Mouse (Mus musculus) ZHBTc4 (cell line): ENCODE measurements at regions not wholly inside any gene's neighbourhood (a gene's known extent, or its start where the extent isn't known, plus 50 kb on each side); places are given as distances from the start of the nearest gene placed in this dataset.

Experiments used
- DNase-seq: peaks from one replicate; pipeline ENCODE4 v3.0.0-alpha.2; 2011; ENCODE audit warnings: low read depth, low spot score

DNA sequence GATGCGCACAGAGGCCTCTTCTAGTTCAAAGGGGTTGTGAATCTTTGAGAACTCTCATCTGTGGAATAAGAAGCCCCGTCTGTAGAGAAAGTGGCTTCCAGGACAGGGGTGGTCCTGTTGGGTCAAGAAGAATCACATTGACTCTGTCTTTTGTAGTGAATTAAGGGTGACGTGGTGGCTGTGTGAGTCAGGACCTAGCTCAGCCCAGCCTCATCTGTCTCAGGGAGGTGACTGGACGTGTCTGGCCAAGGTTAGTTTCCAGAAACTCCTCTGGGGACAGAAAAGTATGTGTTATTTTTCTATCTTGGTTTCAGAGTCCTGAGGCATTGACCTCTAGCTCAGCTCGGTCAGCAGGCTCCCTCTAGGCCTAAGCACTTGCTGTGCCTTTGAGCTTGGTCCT is 73.3 kb upstream of the Lep start:
- no peak for DNase-seq

DNA sequence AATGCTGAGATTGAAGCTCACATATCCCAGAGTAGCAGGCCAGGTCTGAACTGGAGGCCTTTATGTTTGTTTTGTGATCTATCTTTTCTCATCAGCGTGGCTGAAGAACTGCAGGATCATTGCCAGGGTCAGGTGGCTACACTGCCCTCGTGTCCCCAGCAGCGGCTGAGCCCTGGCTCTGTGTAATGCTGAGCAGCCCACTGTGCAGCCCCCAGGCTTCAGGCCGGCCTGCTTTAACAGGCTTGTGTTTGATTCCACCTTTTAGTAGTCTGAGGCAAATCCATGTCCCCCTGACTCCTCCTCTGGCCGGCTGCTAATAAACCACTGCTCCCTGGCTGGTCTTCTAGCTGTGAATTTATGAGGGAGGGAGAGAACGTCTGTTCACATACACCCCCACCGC is 72.6 kb upstream of the Lep start:
- no peak for DNase-seq

GRCm38 (mm10) chr6:28989433-28989832 is 70.6 kb upstream of the Lep start:
- no peak for DNase-seq

DNA sequence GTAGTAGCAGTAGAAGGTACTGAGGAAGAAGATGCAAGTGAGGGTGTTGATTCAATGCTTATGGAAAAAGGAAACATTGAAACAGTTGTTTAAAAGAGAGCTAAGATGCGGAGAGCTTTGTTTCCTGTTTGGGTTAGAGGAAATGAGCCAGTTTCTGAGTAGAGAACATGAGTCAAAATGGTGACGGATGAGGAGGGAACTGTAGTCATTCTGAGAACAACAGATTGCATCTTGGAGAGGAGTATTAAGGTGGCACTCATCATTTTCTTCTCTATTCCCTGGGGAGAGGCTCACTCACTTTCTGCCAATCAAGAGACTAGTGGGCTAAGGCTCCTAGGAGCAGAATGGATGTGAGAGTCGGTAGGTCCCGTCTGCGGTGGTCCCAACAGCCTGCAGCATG is 69.8 kb upstream of the Lep start:
- DNase-seq, result no peak

DNA sequence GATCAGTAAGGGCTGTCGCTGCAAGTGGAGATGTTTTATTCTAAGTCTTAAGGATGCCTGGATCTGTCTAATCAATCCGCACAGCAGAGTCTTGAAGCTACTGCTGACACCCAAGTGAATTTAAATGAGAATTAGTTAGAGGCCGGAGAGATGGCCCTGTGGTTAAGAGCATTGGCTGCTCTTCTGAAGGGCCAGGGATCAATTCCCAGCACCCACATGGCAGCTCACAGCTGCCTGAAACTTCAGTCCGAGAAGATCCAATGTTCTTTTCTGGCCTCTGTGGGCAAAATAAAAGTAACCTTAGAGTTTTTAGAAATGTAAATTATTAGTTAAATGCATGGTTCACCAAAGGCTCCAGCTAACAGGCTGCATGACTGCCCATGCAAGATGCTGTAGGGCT is 65.5 kb upstream of the Lep start:
- DNase-seq, result no peak

- DNase-seq, result no peak
These were observed 64.3 kb upstream of the Lep start for GRCm38 (mm10) chr6:28995701-28996100.

GRCm38 (mm10) chr6:28999386-29000094 is 60.5 kb upstream of the Lep start:
- no peak for DNase-seq

DNA sequence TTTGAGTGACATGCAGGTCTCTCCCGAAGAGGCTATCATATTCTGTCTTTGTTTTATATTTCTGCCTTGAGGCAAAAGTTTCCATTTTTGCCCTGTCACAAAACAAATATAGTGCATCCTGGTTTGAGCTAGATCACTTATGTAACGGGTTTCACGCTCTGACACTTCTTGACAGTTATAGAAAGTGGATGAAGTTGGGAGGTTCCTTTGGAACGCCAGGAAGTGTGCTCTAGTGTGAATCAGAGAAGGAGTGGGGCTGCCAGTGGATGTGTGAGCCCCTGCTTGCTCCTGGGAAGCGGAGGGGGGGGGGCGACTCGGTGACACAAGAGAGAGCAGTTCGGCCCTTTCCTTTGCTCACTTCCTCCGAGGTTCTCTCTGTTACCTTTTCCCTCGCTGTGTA is 57.9 kb upstream of the Lep start:
- no peak for DNase-seq

DNA sequence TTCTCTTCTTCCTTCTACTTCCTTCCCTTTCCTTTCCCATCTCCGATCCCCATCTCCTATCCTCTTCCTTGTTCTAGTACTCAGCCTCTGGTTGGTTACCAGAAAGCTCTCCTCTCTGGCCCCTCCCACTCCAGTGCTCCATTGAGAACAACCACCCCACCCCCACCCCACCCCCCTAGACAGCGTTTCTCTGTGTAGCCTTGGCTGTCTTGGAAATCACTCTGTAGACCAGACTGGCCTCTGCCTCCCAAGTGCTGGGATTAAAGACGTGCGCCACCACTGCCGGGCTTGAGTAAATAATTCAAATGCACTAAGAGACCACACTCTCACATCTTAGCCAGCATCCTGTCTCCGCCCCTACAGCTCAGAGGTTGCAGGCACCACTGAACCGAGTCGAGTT is 57.2 kb upstream of the Lep start:
- DNase-seq, result peak; percentile 86

DNA sequence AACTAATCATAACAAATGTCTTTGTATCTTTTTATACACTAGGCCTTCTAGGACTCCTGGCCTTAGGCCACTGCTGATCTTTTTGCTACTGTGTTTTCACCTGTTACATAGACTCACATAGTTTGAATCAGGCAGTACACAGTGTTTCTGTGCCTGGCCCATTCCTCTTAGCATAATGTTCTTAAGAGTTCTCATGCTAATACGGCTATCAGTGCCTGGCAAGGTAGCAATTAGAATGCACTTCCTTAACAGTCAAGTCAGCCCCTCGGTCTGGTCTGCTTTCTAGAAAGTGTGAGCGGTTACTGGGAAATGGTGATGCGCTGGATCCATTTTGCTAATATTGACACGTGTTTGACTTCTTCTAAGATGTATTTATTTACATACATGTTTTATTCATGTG is 54.2 kb upstream of the Lep start:
- DNase-seq, result peak; percentile 64
